Mouse (Mus musculus) liver, postnatal 0 days (tissue): ENCODE results near the gene Frmpd1.

Experiments used
- CTCF ChIP-seq: sonication (generic); IDR thresholded peaks from 2 replicates; pipeline ENCODE4 v1.5.1; 2016; ENCODE audit warnings: antibody characterized with exemption, low read depth
- EP300 ChIP-seq: IDR thresholded peaks from 2 replicates; pipeline ENCODE4 v1.6.1; 2016; ENCODE audit warnings: antibody characterized with exemption, low read depth, mild to moderate bottlenecking

GRCm38 (mm10) chr4:45185331-45185669 lies 625 bp downstream of the Frmpd1 start:
- TF ChIP-seq CTCF (no peak), EP300 (no peak)
